Mouse (Mus musculus) cerebellum, adult 2 months (tissue): ENCODE data around the gene Gm10181.

Experiments used
- CTCF ChIP-seq: fragments of 200-500 bp; IDR thresholded peaks from 2 replicates; pipeline ENCODE4 v1.5.1; 2011; ENCODE audit warnings: low read depth, mild to moderate bottlenecking, control low read depth, low read length, moderate library complexity, borderline replicate concordance; ENCODE audit not compliant: insufficient read depth
- POLR2A ChIP-seq: fragments of 200-500 bp; IDR thresholded peaks from 2 replicates; pipeline ENCODE4 v1.6.1; 2011; ENCODE audit warnings: low read length, control low read depth, borderline replicate concordance; ENCODE audit not compliant: insufficient read depth

DNA sequence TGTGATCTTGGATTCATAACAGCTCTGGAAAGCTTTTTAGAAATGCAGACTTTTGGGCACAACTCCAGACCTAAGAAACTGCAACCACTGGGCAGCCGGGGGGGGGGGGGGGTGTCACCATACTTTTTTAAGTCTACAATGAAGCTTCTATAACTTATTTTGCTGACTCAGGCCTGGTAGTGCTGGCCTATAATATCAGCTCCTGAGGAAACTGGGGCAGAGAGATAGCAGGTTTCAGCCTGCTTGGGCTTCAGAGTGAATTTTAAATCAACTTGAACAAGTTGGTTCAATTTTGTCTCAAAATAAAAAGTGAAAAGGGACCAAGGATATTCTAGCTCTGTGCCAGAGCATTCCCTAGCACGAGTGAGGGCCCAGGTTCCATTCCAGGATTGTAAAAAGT lies 40.3 kb upstream of the Gm10181 start:
- TF ChIP-seq CTCF (no peak), POLR2A (no peak)
